Mouse (Mus musculus) heart, adult 2 months (tissue): Measurements from ENCODE around the gene Tbca. TPM values are rescaled to one million over a fixed set of nuclear protein-coding genes. Genes with fewer than 3 reads are reported as not detected.

Experiments used
- DNase-seq, 2 experiments: peaks; one replicate each; pipeline ENCODE4 v3.0.0; 2021
- H3K27ac ChIP-seq: fragments of 200-600 bp; 2 replicates; pipeline ENCODE4 v1.8.1; 2022
- H3K27me3 ChIP-seq: fragments of 200-500 bp; 2 replicates; pipeline ENCODE4 v1.6.1; 2012; ENCODE audit warnings: mild to moderate bottlenecking, low read length, inconsistent platforms, mixed read lengths; ENCODE audit not compliant: control insufficient read depth, insufficient read depth
- H3K36me3 ChIP-seq: fragments of 200-500 bp; 2 replicates; pipeline ENCODE4 v1.6.1; 2012; ENCODE audit warnings: low read length, inconsistent platforms; ENCODE audit not compliant: control insufficient read depth, insufficient read depth
- H3K4me1 ChIP-seq: fragments of 200-500 bp; 2 replicates; pipeline ENCODE4 v1.6.1; 2011; ENCODE audit warnings: low read length; ENCODE audit not compliant: control insufficient read depth, insufficient read depth
- H3K4me3 ChIP-seq: fragments of 200-600 bp; 2 replicates; pipeline ENCODE4 v1.8.1; 2022
- H3K79me2 ChIP-seq: fragments of 200-500 bp; replicated peaks from 2 replicates; pipeline ENCODE4 v1.6.1; 2012; ENCODE audit warnings: mild to moderate bottlenecking, inconsistent platforms, low read length, moderate library complexity, mixed read lengths; ENCODE audit not compliant: control insufficient read depth, insufficient read depth
- H3K9ac ChIP-seq: fragments of 200-500 bp; 2 replicates; pipeline ENCODE4 v1.6.1; 2012; ENCODE audit warnings: low read depth, mild to moderate bottlenecking, control low read depth, inconsistent platforms, low read length, mixed read lengths
- CTCF ChIP-seq: fragments of 200-600 bp; IDR thresholded peaks from 2 replicates; pipeline ENCODE4 v1.8.1; 2022; ENCODE audit warnings: antibody characterized with exemption, mild to moderate bottlenecking, moderate library complexity
- EP300 ChIP-seq: fragments of 200-500 bp; IDR thresholded peaks from 2 replicates; pipeline ENCODE4 v1.6.1; 2011; ENCODE audit warnings: low read depth, low read length, control low read depth; ENCODE audit not compliant: insufficient read depth
- POLR2A ChIP-seq: fragments of 200-500 bp; IDR thresholded peaks from 2 replicates; pipeline ENCODE4 v1.6.1; 2011; ENCODE audit warnings: mild to moderate bottlenecking, low read depth, low read length, control low read depth; ENCODE audit not compliant: insufficient read depth
- WGBS: fragments of 180-500 bp; shearing (Covaris S2); methylation state at CpG from one replicate; pipeline ENCODE4 v1.1.7; 2018; 5-methylcytosine and 5-hydroxymethylcytosine counted together
- intact Hi-C: fragments of 180-260 bp; cut with DNase I; formaldehyde crosslinking; loops from one replicate; pipeline ENCODE4 v1.15.1; 2025
- polyA plus RNA-seq: library from polyadenylated mRNA; depleted of rRNA; stranded (reverse); fragments of >200 nt; gene quantifications from 2 replicates; pipeline ENCODE4 v1.2.3, GENCODE M21; 2012
- total RNA-seq, 2 experiments: library from RNA; stranded (reverse); gene quantifications; 2 replicates each; pipeline ENCODE4 v1.2.3; 2021

Gene Tbca
- total and polyA plus RNA-seq, 3 experiments = 11.9 to 123 (median 111) TPM

- Histone ChIP-seq H3K27me3 (no peaks in the 10 kb centered on the region), H3K79me2 (no peaks in the 10 kb centered on the region), H3K9ac (no peak overlapping the region), H3K36me3 (no peaks in the 10 kb centered on the region; the same call in none of the 2 replicates), H3K4me3 (no peak overlapping the region), H3K4me1 (no peaks in the 10 kb centered on the region; the same call in 1 of the 2 replicates), H3K27ac (no peak overlapping the region)
- DNase-seq = no peak
- TF ChIP-seq POLR2A (no peak), CTCF (no peak), EP300 (no peak)
- WGBS = 63% methylated on average over 5 of the region's 5 CpGs
- intact Hi-C loops = no loop called here
Observed at GRCm38 (mm10) chr13:94838047-94838720, 49.5 kb downstream of the Tbca start.

- TF ChIP-seq POLR2A (no peak), EP300 (no peak), CTCF (no peak)
- Histone ChIP-seq H3K27me3 (no peaks in the 10 kb centered on the region), H3K79me2 (no peaks in the 10 kb centered on the region), H3K27ac (no peak overlapping the region), H3K4me1 (no peaks in the 10 kb centered on the region; the same call in 1 of the 2 replicates), H3K9ac (no peak overlapping the region), H3K36me3 (no peaks in the 10 kb centered on the region; the same call in none of the 2 replicates), H3K4me3 (no peak overlapping the region)
- 80% methylated on average over 8 of the region's 8 CpGs for WGBS
- intact Hi-C loops = no loop called here
- no peak for DNase-seq
Observed at GRCm38 (mm10) chr13:94838756-94839337, 50.1 kb downstream of the Tbca start.

- H3K4me3 ChIP-seq = no peak overlapping the region
- TF ChIP-seq POLR2A (no peak), EP300 (no peak), CTCF (no peak)
- H3K79me2 ChIP-seq = no peaks in the 10 kb centered on the region
- 79% methylated on average over 5 of the region's 5 CpGs for WGBS
- H3K36me3 ChIP-seq = no peaks in the 10 kb centered on the region; the same call in 1 of the 2 replicates
- no peaks in the 10 kb centered on the region for H3K4me1 ChIP-seq
- intact Hi-C loops = no loop called here
- H3K9ac ChIP-seq = no peak overlapping the region
- DNase-seq = no peak
- H3K27me3 ChIP-seq = no peaks in the 10 kb centered on the region
- no peak overlapping the region for H3K27ac ChIP-seq
Observed at GRCm38 (mm10) chr13:94843236-94843635, 54.5 kb downstream of the Tbca start.

GRCm38 (mm10) chr13:94847870-94848269 lies 59.2 kb downstream of the Tbca start:
- Histone ChIP-seq H3K27ac (no peak overlapping the region), H3K36me3 (no peaks in the 10 kb centered on the region), H3K4me1 (no peaks in the 10 kb centered on the region), H3K27me3 (no peaks in the 10 kb centered on the region), H3K9ac (no peak overlapping the region), H3K79me2 (no peaks in the 10 kb centered on the region), H3K4me3 (no peak overlapping the region)
- 68% methylated on average over 7 of the region's 7 CpGs for WGBS
- no peak for DNase-seq
- intact Hi-C loops = no loop called here
- TF ChIP-seq POLR2A (no peak), EP300 (no peak), CTCF (no peak)

- Histone ChIP-seq H3K27me3 (no peaks in the 10 kb centered on the region), H3K36me3 (no peaks in the 10 kb centered on the region), H3K79me2 (no peaks in the 10 kb centered on the region), H3K4me3 (no peak overlapping the region), H3K27ac (no peak overlapping the region), H3K4me1 (no peaks in the 10 kb centered on the region), H3K9ac (no peak overlapping the region)
- intact Hi-C loops = no loop called here
- WGBS = 64% methylated on average over 13 of the region's 13 CpGs
- no peak for TF ChIP-seq POLR2A
- no peak for TF ChIP-seq CTCF
- no peak for TF ChIP-seq EP300
- no peak for DNase-seq
Observed at GRCm38 (mm10) chr13:94849351-94849750, 60.6 kb downstream of the Tbca start.

GRCm38 (mm10) chr13:94858016-94858575 lies 69.4 kb downstream of the Tbca start:
- intact Hi-C loops = no loop called here
- Histone ChIP-seq H3K79me2 (no peaks in the 10 kb centered on the region), H3K4me1 (no peaks in the 10 kb centered on the region), H3K9ac (no peak overlapping the region), H3K4me3 (no peak overlapping the region), H3K36me3 (no peaks in the 10 kb centered on the region), H3K27ac (no peak overlapping the region), H3K27me3 (no peaks in the 10 kb centered on the region; the same call in 1 of the 2 replicates)
- 82% methylated on average over 8 of the region's 8 CpGs for WGBS
- no peak for DNase-seq
- TF ChIP-seq CTCF = no peak
